In the genomic region with DNA sequence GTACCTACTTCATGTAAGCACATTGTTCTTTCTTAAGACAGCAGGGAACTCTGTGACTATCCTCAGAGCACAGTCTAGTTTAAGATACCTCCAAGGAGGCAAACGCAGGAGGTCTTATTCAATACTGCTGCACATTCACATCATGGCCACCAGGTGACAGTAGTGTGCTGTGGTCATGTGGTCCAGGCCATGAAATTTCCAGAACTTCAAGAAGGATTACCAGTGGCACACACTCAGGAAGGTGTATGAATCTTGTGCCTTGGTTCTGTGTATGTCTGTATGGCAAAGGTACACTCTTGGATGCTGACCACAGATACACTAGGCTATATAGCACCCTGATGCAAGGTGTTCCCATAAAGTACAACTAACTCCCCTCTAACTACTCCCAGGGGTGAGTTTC, we compare ENCODE assay signal across 9 mouse cellular contexts. TPM values are rescaled to one million over a fixed set of nuclear protein-coding genes. Genes with fewer than 3 reads are reported as not detected.
DNase-seq lines count a peak whose midpoint lies in the region; ATAC-seq lines count a peak whose summit lies in the region.
"Had no signal": no experiment of that assay in that cellular context is flagged by ENCODE, and none has a peak within 500 bp of the region (broad histone marks: within the 10 kb centered on the region; RNA-seq: fewer than 3 reads in every experiment).

No protein-coding gene starts in this region.

- ATAC-seq in megakaryocyte-erythroid progenitor cell, adult 5-6 weeks (replicated peaks; ENCODE audit: low FRiP score, low TSS enrichment, poor library complexity, severe bottlenecking) = peak; percentile 86

- DNase-seq in ovary, adult 18-20 months (ENCODE audit: low spot score) = peak; percentile 15
- no peak for DNase-seq in ovary, postnatal 10 days (ENCODE audit: low spot score)
- peak; percentile 23 for DNase-seq in adrenal gland, adult 2 months
- peak; percentile 87 for DNase-seq in embryo, embryonic 10.5 days (ENCODE audit: low spot score)
- DNase-seq in heart, postnatal 36 days = peak; percentile 45 to 48
- DNase-seq in layer of hippocampus, postnatal 10 days (ENCODE audit: low spot score in 2 of 2) = peak; percentile 51 to 73
- peak; percentile 29 for DNase-seq in thymus, postnatal 0 days (ENCODE audit: low spot score)

- intact Hi-C loops in heart, postnatal 36 days (cut with DNase I) = loop anchor here (1.0 to 10.0 kb wide), 3 partner anchors 147 to 384 kb away; no protein-coding TSS in a partner anchor

RNA-seq across cellular contexts. Expression of gene Spon1, which starts 6.6 kb away (rescaled TPM):
- total RNA-seq in adrenal gland, adult 2 months (2021) = 10 to 100 TPM; 10.3 to 12.2 TPM
- 8.4 and 10.4 TPM in 2 replicates for polyA plus RNA-seq in adrenal gland, adult 2 months (2012; rRNA removed)
- 10 to 100 TPM; 11.9 to 16.1 TPM for total RNA-seq in heart, postnatal 36 days (2021)
- 10 to 100 TPM; 59.1 to 64.4 TPM for total RNA-seq in layer of hippocampus, postnatal 10 days (2021)
- total RNA-seq in megakaryocyte-erythroid progenitor cell, adult 5-6 weeks (2014; fragmentation: Nextera tagmentation) = not detected in 2 replicates
- not detected in 2 replicates for total RNA-seq in megakaryocyte-erythroid progenitor cell, adult 5-6 weeks (2017)
- 1.8 and 2.6 TPM in 2 replicates for polyA plus RNA-seq in thymus, postnatal 0 days (2015; fragmentation: Nextera tagmentation; extraction: Ambion mirVana)
- polyA plus RNA-seq: erythroblast, embryonic 14.5 days had no signal

Comparison
In these comparisons a context has a peak if more than half of its experiments do, and no peak if none do; other contexts are left out.
1. RNA of gene Spon1, which starts 6.6 kb away (total RNA-seq): 59.1 to 64.4 TPM in layer of hippocampus, postnatal 10 days, 11.9 to 16.1 TPM in heart, postnatal 36 days and 10.3 to 12.2 TPM in adrenal gland, adult 2 months; not detected in megakaryocyte-erythroid progenitor cell, adult 5-6 weeks; every median in the first group is over 10 times any median in the second.